Mouse (Mus musculus): ENCODE data around the gene Srrd.

The Srrd gene

DNA sequence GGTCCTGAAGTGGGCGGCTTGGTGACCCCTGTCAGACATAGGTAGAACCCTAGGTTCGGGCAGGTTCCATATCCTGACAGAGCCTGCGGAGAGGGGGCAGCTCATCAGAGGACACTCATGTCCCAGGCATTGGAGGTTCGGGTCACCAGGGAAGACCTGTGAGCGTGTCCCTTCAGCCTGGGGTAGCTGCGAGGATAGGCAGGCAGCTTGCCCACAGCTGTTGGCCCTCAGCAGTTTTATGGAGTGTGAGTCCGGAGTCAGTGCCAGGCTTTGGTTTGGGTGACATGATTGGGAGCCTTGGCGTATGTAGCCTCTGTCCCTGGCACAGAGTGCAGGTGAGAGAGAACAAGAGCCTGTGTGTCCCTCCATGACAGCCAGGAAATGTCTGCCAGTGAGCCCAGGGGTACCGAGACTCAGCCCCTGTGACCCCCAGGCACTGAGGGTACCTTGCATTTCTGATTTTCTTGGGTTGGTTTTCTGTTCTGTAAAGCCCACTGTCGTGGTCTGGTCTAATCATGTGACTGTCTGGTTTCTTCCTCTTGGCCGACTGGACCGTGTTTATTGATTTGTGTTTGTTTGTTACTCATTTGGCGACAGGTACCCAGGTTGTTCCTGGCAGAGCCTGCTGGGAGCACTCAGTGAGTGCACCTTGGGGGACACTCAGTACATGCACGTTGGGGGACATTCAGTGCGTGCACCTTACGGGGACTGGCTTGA is 52.9 kb downstream of the Srrd start:
- DNase-seq (ENCODE audit: extremely low spot score, low read depth, low spot score): no peak

DNA sequence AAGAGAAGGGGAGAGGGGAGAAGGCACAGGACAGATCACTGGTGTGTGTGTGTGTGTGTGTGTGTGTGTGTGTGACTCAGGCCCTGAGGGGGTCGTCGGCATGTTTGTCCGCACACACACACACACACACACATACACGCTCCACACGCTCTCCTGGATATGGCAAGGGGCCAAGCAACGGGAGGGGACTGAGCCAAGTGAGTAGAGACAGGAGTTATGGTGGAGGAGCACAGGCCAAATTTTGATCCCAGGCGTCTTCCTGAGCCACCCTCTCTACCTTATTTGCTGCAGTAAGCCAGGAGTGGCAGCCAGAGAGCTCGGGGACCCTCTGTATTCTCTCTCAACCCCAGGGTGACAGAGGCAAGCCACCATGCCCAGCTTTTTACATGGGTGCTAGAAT is 53.6 kb downstream of the Srrd start:
- no peak for DNase-seq (ENCODE audit: extremely low spot score, low read depth, low spot score)

DNA sequence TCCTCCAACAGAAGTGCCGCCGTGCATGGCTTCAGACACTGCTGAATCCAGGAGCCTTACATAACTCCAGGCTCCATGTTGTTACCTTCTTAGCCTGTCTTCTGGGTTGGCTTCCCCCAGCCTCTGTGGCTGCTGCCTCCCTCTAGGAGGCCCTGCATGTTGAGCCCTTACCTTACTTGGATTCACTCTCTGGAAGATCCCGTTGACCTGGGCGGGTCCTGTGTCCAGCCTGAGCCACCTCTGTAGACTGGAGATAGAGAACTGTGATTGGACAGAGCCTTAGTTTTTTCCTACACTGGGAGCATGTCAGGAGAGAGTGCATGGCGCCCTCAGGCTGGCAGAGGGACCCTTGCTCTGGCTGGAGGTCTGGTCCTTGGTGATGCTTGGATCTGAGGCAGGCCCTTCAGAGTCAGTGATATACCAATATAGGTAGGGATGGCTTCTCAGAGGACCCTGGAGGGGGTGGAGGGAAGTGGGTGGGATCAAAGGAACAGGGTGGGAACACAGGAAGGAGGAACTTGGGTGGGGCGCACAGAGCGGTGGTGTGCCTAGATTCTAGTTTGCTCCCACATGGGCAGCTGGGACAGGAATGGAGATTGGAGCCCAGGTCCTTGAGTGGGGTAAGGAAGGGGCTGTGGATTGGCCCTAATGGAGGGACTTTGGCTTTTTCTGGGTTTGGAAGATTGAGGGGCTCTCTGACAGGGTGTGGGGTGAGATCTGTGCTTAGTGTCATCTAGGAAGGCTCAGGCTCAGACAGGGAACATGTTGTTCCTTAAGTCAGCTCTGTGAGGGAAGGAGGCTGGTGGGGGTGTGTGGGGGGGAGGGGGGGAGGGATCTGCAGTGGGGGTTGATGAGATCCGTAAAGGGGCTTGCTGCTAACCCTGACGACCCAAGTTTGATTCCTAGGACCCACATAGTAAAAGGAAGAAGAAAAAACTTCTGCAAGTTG is 54.4 kb downstream of the Srrd start:
- no peak for DNase-seq (ENCODE audit: extremely low spot score, low read depth, low spot score)

DNA sequence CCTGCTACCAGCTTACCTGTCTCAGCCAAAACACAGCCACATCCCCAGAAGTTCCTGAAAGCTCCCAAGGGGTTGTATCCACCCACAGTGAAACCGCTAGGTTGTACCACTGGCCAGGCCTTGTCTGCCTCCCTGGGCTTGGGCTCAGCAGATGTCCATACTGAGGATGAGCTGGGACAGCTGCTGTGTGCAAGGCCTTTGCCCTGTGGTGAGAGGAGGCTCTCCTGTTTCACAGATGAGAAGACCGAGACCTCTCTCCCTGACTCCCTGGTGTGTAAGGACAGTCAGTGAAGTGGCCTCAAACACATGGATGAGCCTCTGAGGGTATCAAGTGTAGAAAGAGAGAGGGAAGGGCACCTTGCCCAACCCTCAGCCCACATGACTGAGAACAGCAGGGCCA is 55.2 kb downstream of the Srrd start:
- DNase-seq (ENCODE audit: extremely low spot score, low read depth, low spot score): no peak

Data from hindlimb bud, embryonic 11.5 days (tissue).